Mouse (Mus musculus) small intestine, adult 2 months (tissue): ENCODE results near the gene Dusp16. TPM values are rescaled to one million over a fixed set of nuclear protein-coding genes. Genes with fewer than 3 reads are reported as not detected.

Experiments used
- H3K27ac ChIP-seq: fragments of 200-500 bp; 2 replicates; pipeline ENCODE4 v1.5.1; 2012; ENCODE audit warnings: low read depth, low read length, control low read depth, inconsistent platforms; ENCODE audit not compliant: insufficient read depth
- H3K27me3 ChIP-seq: fragments of 200-500 bp; 2 replicates; pipeline ENCODE4 v1.6.1; 2012; ENCODE audit warnings: mild to moderate bottlenecking, moderate library complexity, low read length, inconsistent platforms; ENCODE audit not compliant: control insufficient read depth, insufficient read depth
- H3K36me3 ChIP-seq: fragments of 200-500 bp; 2 replicates; pipeline ENCODE4 v1.6.1; 2012; ENCODE audit warnings: mild to moderate bottlenecking, low read length, control low read depth, inconsistent platforms; ENCODE audit not compliant: control insufficient read depth, insufficient read depth
- H3K4me1 ChIP-seq: fragments of 200-500 bp; 2 replicates; pipeline ENCODE4 v1.6.1; 2012; ENCODE audit warnings: low read length, inconsistent platforms, mixed read lengths; ENCODE audit not compliant: control insufficient read depth, insufficient read depth, insufficient read length
- H3K4me3 ChIP-seq: fragments of 200-500 bp; 2 replicates; pipeline ENCODE4 v1.5.1; 2012; ENCODE audit warnings: low read depth, mild to moderate bottlenecking, control low read depth, inconsistent platforms, low read length, moderate library complexity
- CTCF ChIP-seq: fragments of 200-500 bp; IDR thresholded peaks from 2 replicates; pipeline ENCODE4 v1.5.1; 2012; ENCODE audit warnings: low read depth, mild to moderate bottlenecking, control low read depth, inconsistent platforms, low read length, moderate library complexity, mixed read lengths; ENCODE audit not compliant: insufficient replicate concordance, insufficient read length; ENCODE audit errors: extremely low read depth
- POLR2A ChIP-seq: fragments of 200-500 bp; IDR thresholded peaks from 2 replicates; pipeline ENCODE4 v1.6.1; 2012; ENCODE audit warnings: low read depth, mild to moderate bottlenecking, control low read depth, inconsistent platforms, low read length, moderate library complexity
- WGBS: fragments of 180-500 bp; shearing (Covaris S2); methylation state at CpG from one replicate; pipeline ENCODE4 v1.1.7; 2018; 5-methylcytosine and 5-hydroxymethylcytosine counted together
- polyA plus RNA-seq: library from polyadenylated mRNA; depleted of rRNA; stranded (reverse); fragments of >200 nt; gene quantifications from 2 replicates; pipeline ENCODE4 v1.2.3, GENCODE M21; 2012; rRNA removed

Dusp16 gene
- 9.5 and 26.1 TPM in 2 replicates for polyA plus RNA-seq

GRCm38 (mm10) chr6:134792141-134793045 lies at the start of gene Dusp16:
Gene Dusp16, minus strand, starts transcription at chr6:134792625.
- peak within 1 kb of the TSS; percentile 95 for H3K4me3 ChIP-seq
- under 1% methylated on average over 108 of the region's 108 CpGs for WGBS
- H3K36me3 ChIP-seq: peaks cover 1% of the 10 kb centered on the region; the same call in 1 of the 2 replicates
- H3K27me3 ChIP-seq: no peaks in the 10 kb centered on the region
- TF ChIP-seq POLR2A (no peak), CTCF (no peak)
- peak within 1 kb of the TSS; percentile 95 for H3K27ac ChIP-seq
- H3K4me1 ChIP-seq: peaks cover 13% of the 10 kb centered on the region; the same call in 1 of the 2 replicates

- H3K27me3 ChIP-seq: no peaks in the 10 kb centered on the region
- 81% methylated on average over 2 of the region's 2 CpGs for WGBS
- no peak for TF ChIP-seq CTCF
- TF ChIP-seq POLR2A: no peak
- no peak overlapping the region for H3K4me3 ChIP-seq
- H3K4me1 ChIP-seq: no peaks in the 10 kb centered on the region
- H3K36me3 ChIP-seq: peaks cover 5% of the 10 kb centered on the region
- no peak overlapping the region for H3K27ac ChIP-seq
Measured at GRCm38 (mm10) chr6:134840346-134840745, 47.9 kb upstream of the Dusp16 start.

- Histone ChIP-seq H3K4me1 (no peaks in the 10 kb centered on the region), H3K4me3 (no peak overlapping the region), H3K27ac (no peak overlapping the region), H3K36me3 (peaks cover 3% of the 10 kb centered on the region), H3K27me3 (no peaks in the 10 kb centered on the region)
- no peak for TF ChIP-seq CTCF
- no peak for TF ChIP-seq POLR2A
- 90% methylated on average over 4 of the region's 4 CpGs for WGBS
Measured at GRCm38 (mm10) chr6:134838111-134838510, 45.7 kb upstream of the Dusp16 start.

GRCm38 (mm10) chr6:134834585-134835251 lies 42.3 kb upstream of the Dusp16 start:
- TF ChIP-seq CTCF (no peak), POLR2A (no peak)
- no peak overlapping the region for H3K27ac ChIP-seq
- H3K36me3 ChIP-seq: peaks cover 3% of the 10 kb centered on the region
- no peaks in the 10 kb centered on the region for H3K27me3 ChIP-seq
- H3K4me3 ChIP-seq: no peak overlapping the region
- 85% methylated on average over 9 of the region's 9 CpGs for WGBS
- peaks cover 2% of the 10 kb centered on the region; the same call in 1 of the 2 replicates for H3K4me1 ChIP-seq

- WGBS: 3% methylated on average over 10 of the region's 10 CpGs
- peak overlapping the region; percentile 74 for H3K4me3 ChIP-seq
Measured at GRCm38 (mm10) chr6:134830776-134831175, 38.4 kb upstream of the Dusp16 start.

GRCm38 (mm10) chr6:134829786-134830700 lies 37.6 kb upstream of the Dusp16 start, which contains the start of gene Crebl2:
Gene Crebl2, plus strand, starts transcription at chr6:134830154.
- H3K27me3 ChIP-seq: no peaks in the 10 kb centered on the region
- H3K4me1 ChIP-seq: peaks cover 2% of the 10 kb centered on the region; the same call in 1 of the 2 replicates
- H3K36me3 ChIP-seq: no peaks in the 10 kb centered on the region
- TF ChIP-seq CTCF (peak; percentile 10; the same call in 1 of the 2 replicates), POLR2A (peak; percentile 53)
- H3K4me3 ChIP-seq: peak within 1 kb of the TSS; percentile 77
- peak within 1 kb of the TSS; percentile 94 for H3K27ac ChIP-seq
- WGBS: under 1% methylated on average over 58 of the region's 58 CpGs

More at GRCm38 (mm10) chr6:134830776-134831175, 38.4 kb upstream of the Dusp16 start:
- Histone ChIP-seq H3K4me1 (peaks cover 2% of the 10 kb centered on the region; the same call in 1 of the 2 replicates), H3K36me3 (no peaks in the 10 kb centered on the region), H3K27me3 (no peaks in the 10 kb centered on the region), H3K27ac (peak overlapping the region; percentile 81)
- TF ChIP-seq CTCF: no peak
- no peak for TF ChIP-seq POLR2A
